Mouse (Mus musculus): ENCODE results near the gene Tfap4. TPM values are rescaled to one million over a fixed set of nuclear protein-coding genes. Genes with fewer than 3 reads are reported as not detected.

The Tfap4 gene
- polyA plus RNA-seq, 1 experiment from 2014 or later = 25.7 TPM

GRCm38 (mm10) chr16:4551056-4551455 lies 8.6 kb downstream of the Tfap4 start:
- H3K27me3 ChIP-seq (ENCODE audit: control insufficient read depth, insufficient read depth, low read length) = no peaks in the 10 kb centered on the region
- ATAC-seq (ENCODE audit: low FRiP score, low TSS enrichment) = peak; percentile 47; the same call in 1 of the 2 replicates
- H3K4me1 ChIP-seq (ENCODE audit: control insufficient read depth, insufficient read depth, low read length) = peaks cover 16% of the 10 kb centered on the region
- H3K4me2 ChIP-seq (replicated peaks; ENCODE audit: low read depth, low read length) = no peak overlapping the region
- no peak overlapping the region for H3K4me3 ChIP-seq (ENCODE audit: low read length)
- no peak overlapping the region for H3K9ac ChIP-seq (ENCODE audit: low read depth, low read length)
- peaks cover 47% of the 10 kb centered on the region for H3K36me3 ChIP-seq (ENCODE audit: control insufficient read depth, insufficient read depth, low read length)
- no peaks in the 10 kb centered on the region for H3K9me3 ChIP-seq (ENCODE audit: control insufficient read depth, low read length)
- no peak overlapping the region for H3K27ac ChIP-seq (ENCODE audit: low read depth, low read length)
- 30% methylated on average over 13 of the region's 13 CpGs for WGBS

GRCm38 (mm10) chr16:4548953-4549688 lies 10.5 kb downstream of the Tfap4 start:
- Histone ChIP-seq H3K4me3 (ENCODE audit: low read length) (no peak overlapping the region), H3K9me3 (ENCODE audit: control insufficient read depth, low read length) (no peaks in the 10 kb centered on the region), H3K27ac (ENCODE audit: low read depth, low read length) (no peak overlapping the region), H3K36me3 (ENCODE audit: control insufficient read depth, insufficient read depth, low read length) (peaks cover 63% of the 10 kb centered on the region), H3K4me2 (replicated peaks; ENCODE audit: low read depth, low read length) (no peak overlapping the region), H3K27me3 (ENCODE audit: control insufficient read depth, insufficient read depth, low read length) (no peaks in the 10 kb centered on the region), H3K9ac (ENCODE audit: low read depth, low read length) (no peak overlapping the region), H3K4me1 (ENCODE audit: control insufficient read depth, insufficient read depth, low read length) (peaks cover 16% of the 10 kb centered on the region)
- WGBS = 87% methylated on average over 18 of the region's 18 CpGs
- ATAC-seq (ENCODE audit: low FRiP score, low TSS enrichment) = no peak

- Histone ChIP-seq H3K9me3 (ENCODE audit: control insufficient read depth, low read length) (no peaks in the 10 kb centered on the region), H3K36me3 (ENCODE audit: control insufficient read depth, insufficient read depth, low read length) (peaks cover 63% of the 10 kb centered on the region), H3K27me3 (ENCODE audit: control insufficient read depth, insufficient read depth, low read length) (no peaks in the 10 kb centered on the region), H3K4me2 (replicated peaks; ENCODE audit: low read depth, low read length) (no peak overlapping the region), H3K9ac (ENCODE audit: low read depth, low read length) (no peak overlapping the region), H3K4me1 (ENCODE audit: control insufficient read depth, insufficient read depth, low read length) (peaks cover 7% of the 10 kb centered on the region), H3K4me3 (ENCODE audit: low read length) (no peak overlapping the region), H3K27ac (ENCODE audit: low read depth, low read length) (no peak overlapping the region)
- ATAC-seq (ENCODE audit: low FRiP score, low TSS enrichment) = no peak
- 90% methylated on average over 5 of the region's 5 CpGs for WGBS
Observed at GRCm38 (mm10) chr16:4547611-4548010, 12.0 kb downstream of the Tfap4 start.

- Histone ChIP-seq H3K9me3 (ENCODE audit: control insufficient read depth, low read length) (no peaks in the 10 kb centered on the region), H3K4me3 (ENCODE audit: low read length) (no peak overlapping the region), H3K4me2 (replicated peaks; ENCODE audit: low read depth, low read length) (no peak overlapping the region), H3K27me3 (ENCODE audit: control insufficient read depth, insufficient read depth, low read length) (no peaks in the 10 kb centered on the region), H3K36me3 (ENCODE audit: control insufficient read depth, insufficient read depth, low read length) (peaks cover 60% of the 10 kb centered on the region), H3K4me1 (ENCODE audit: control insufficient read depth, insufficient read depth, low read length) (0 out of 2 replicates have a peak, but pooled peaks cover 3% of the 10 kb centered on the region), H3K9ac (ENCODE audit: low read depth, low read length) (no peak overlapping the region), H3K27ac (ENCODE audit: low read depth, low read length) (no peak overlapping the region)
- ATAC-seq (ENCODE audit: low FRiP score, low TSS enrichment) = no peak
- WGBS = 95% methylated on average over 8 of the region's 8 CpGs
Observed at GRCm38 (mm10) chr16:4546838-4547237, 12.8 kb downstream of the Tfap4 start.

- Histone ChIP-seq H3K9ac (ENCODE audit: low read depth, low read length) (no peak overlapping the region), H3K4me2 (replicated peaks; ENCODE audit: low read depth, low read length) (no peak overlapping the region), H3K4me3 (ENCODE audit: low read length) (no peak overlapping the region), H3K27me3 (ENCODE audit: control insufficient read depth, insufficient read depth, low read length) (no peaks in the 10 kb centered on the region), H3K27ac (ENCODE audit: low read depth, low read length) (no peak overlapping the region), H3K4me1 (ENCODE audit: control insufficient read depth, insufficient read depth, low read length) (no peaks in the 10 kb centered on the region), H3K36me3 (ENCODE audit: control insufficient read depth, insufficient read depth, low read length) (peaks cover 48% of the 10 kb centered on the region), H3K9me3 (ENCODE audit: control insufficient read depth, low read length) (no peaks in the 10 kb centered on the region)
- WGBS = 81% methylated on average over 9 of the region's 9 CpGs
- no peak for ATAC-seq (ENCODE audit: low FRiP score, low TSS enrichment)
Observed at GRCm38 (mm10) chr16:4544845-4545244, 14.8 kb downstream of the Tfap4 start.

GRCm38 (mm10) chr16:4543266-4543665 lies 16.4 kb downstream of the Tfap4 start:
- Histone ChIP-seq H3K36me3 (ENCODE audit: control insufficient read depth, insufficient read depth, low read length) (peaks cover 33% of the 10 kb centered on the region), H3K4me1 (ENCODE audit: control insufficient read depth, insufficient read depth, low read length) (no peaks in the 10 kb centered on the region), H3K9ac (ENCODE audit: low read depth, low read length) (no peak overlapping the region), H3K27me3 (ENCODE audit: control insufficient read depth, insufficient read depth, low read length) (no peaks in the 10 kb centered on the region), H3K9me3 (ENCODE audit: control insufficient read depth, low read length) (no peaks in the 10 kb centered on the region), H3K27ac (ENCODE audit: low read depth, low read length) (no peak overlapping the region), H3K4me2 (replicated peaks; ENCODE audit: low read depth, low read length) (no peak overlapping the region), H3K4me3 (ENCODE audit: low read length) (no peak overlapping the region)
- ATAC-seq (ENCODE audit: low FRiP score, low TSS enrichment) = no peak
- WGBS = 86% methylated on average over 3 of the region's 3 CpGs

- 40% methylated on average over 7 of the region's 7 CpGs for WGBS
- ATAC-seq (ENCODE audit: low FRiP score, low TSS enrichment) = no peak
Observed at GRCm38 (mm10) chr16:4542236-4542774, 17.3 kb downstream of the Tfap4 start.

GRCm38 (mm10) chr16:4541501-4542198 lies 18.0 kb downstream of the Tfap4 start, which contains the start of gene Srl:
Gene Srl, minus strand, starts transcription at chr16:4541816.
- H3K9me3 ChIP-seq (ENCODE audit: control insufficient read depth, low read length) = no peaks in the 10 kb centered on the region
- peak; percentile 98 for ATAC-seq (ENCODE audit: low FRiP score, low TSS enrichment)
- H3K4me2 ChIP-seq (replicated peaks; ENCODE audit: low read depth, low read length) = peak within 1 kb of the TSS; percentile 55
- H3K9ac ChIP-seq (ENCODE audit: low read depth, low read length) = peak within 1 kb of the TSS; percentile 64
- H3K4me3 ChIP-seq (ENCODE audit: low read length) = peak within 1 kb of the TSS; percentile 50
- H3K36me3 ChIP-seq (ENCODE audit: control insufficient read depth, insufficient read depth, low read length) = peaks cover 20% of the 10 kb centered on the region
- 1% methylated on average over 43 of the region's 43 CpGs for WGBS
- H3K27ac ChIP-seq (ENCODE audit: low read depth, low read length) = 0 out of 2 replicates have a peak within 1 kb of the TSS, but pooled peaks have one; percentile 24
- H3K27me3 ChIP-seq (ENCODE audit: control insufficient read depth, insufficient read depth, low read length) = no peaks in the 10 kb centered on the region
- no peaks in the 10 kb centered on the region for H3K4me1 ChIP-seq (ENCODE audit: control insufficient read depth, insufficient read depth, low read length)

More at GRCm38 (mm10) chr16:4542236-4542774, 17.3 kb downstream of the Tfap4 start:
- Histone ChIP-seq H3K27me3 (ENCODE audit: control insufficient read depth, insufficient read depth, low read length) (no peaks in the 10 kb centered on the region), H3K9ac (ENCODE audit: low read depth, low read length) (peak overlapping the region; percentile 14; the same call in 1 of the 2 replicates), H3K36me3 (ENCODE audit: control insufficient read depth, insufficient read depth, low read length) (peaks cover 27% of the 10 kb centered on the region), H3K4me3 (ENCODE audit: low read length) (no peak overlapping the region), H3K4me1 (ENCODE audit: control insufficient read depth, insufficient read depth, low read length) (no peaks in the 10 kb centered on the region), H3K4me2 (replicated peaks; ENCODE audit: low read depth, low read length) (no peak overlapping the region; the same call in 1 of the 2 replicates), H3K9me3 (ENCODE audit: control insufficient read depth, low read length) (no peaks in the 10 kb centered on the region), H3K27ac (ENCODE audit: low read depth, low read length) (no peak overlapping the region)

Measured in kidney, embryonic 14.5 days (tissue).